Mouse (Mus musculus) embryonic fibroblast, embryonic 13.5 days (primary cell): ENCODE measurements around the gene Fbxw4.

ENCODE experiments used
- CTCF ChIP-seq: IDR thresholded peaks from 2 replicates; pipeline ENCODE4 v1.5.1; 2011; ENCODE audit warnings: mild to moderate bottlenecking, control low read depth, low read length, moderate library complexity, borderline replicate concordance; ENCODE audit not compliant: insufficient read depth
- POLR2A ChIP-seq: IDR thresholded peaks from 2 replicates; pipeline ENCODE4 v1.6.1; 2011; ENCODE audit warnings: low read depth, mild to moderate bottlenecking, control low read depth, low read length, moderate library complexity

DNA sequence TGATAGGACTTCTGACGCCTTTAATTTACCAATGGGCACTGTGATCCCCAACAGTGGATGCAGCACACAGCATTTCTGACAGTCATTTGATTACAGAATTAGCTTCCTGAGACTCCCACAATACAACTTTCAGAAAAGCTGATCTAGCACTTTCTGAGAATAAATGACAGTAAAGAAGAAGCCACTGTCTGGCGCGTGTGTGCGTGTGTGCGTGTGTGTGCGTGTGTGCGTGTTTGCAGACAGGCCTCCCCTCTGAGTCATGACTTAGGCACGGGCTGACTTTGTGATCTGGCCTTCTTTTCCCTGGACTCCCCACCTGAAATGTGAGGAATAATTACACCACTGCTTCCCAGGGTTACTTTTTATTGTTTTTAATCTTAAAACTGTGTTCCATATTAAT is 8.6 kb downstream of the Fbxw4 start:
- TF ChIP-seq POLR2A = no peak
- no peak for TF ChIP-seq CTCF
